ENCODE assay signal across 15 mouse cellular contexts in genomic region chr10:42231100-42231541, GRCm38 (mm10). TPM values are rescaled to one million over a fixed set of nuclear protein-coding genes. Genes with fewer than 3 reads are reported as not detected.
DNase-seq lines count a peak whose midpoint lies in the region; ATAC-seq lines count a peak whose summit lies in the region.
"Had no signal": no experiment of that assay in that cellular context is flagged by ENCODE, and none has a peak within 500 bp of the region (broad histone marks: within the 10 kb centered on the region; RNA-seq: fewer than 3 reads in every experiment).

No protein-coding gene starts in this region.

- no peak overlapping the region for H3K4me2 ChIP-seq in kidney, embryonic 14.5 days (replicated peaks; ENCODE audit: low read depth, low read length)
- H3K4me2 ChIP-seq in liver, embryonic 16.5 days (ENCODE audit: low read depth, low read length): no peak overlapping the region
- H3K4me2 ChIP-seq in hindbrain, embryonic 11.5 days (replicated peaks; ENCODE audit: low read depth, low read length): no peak overlapping the region
- H3K4me2 ChIP-seq: embryonic facial prominence, embryonic 12.5 days; forebrain, embryonic 13.5 days had no signal

- H3K36me3 ChIP-seq in kidney, embryonic 14.5 days (ENCODE audit: control insufficient read depth, insufficient read depth, low read length): no peaks in the 10 kb centered on the region; the same call in 1 of the 2 replicates
- H3K36me3 ChIP-seq in liver, embryonic 16.5 days (ENCODE audit: control insufficient read depth, insufficient read depth): peaks cover 17% of the 10 kb centered on the region
- H3K36me3 ChIP-seq in hindbrain, embryonic 11.5 days (ENCODE audit: control insufficient read depth, insufficient read depth, low read length): no peaks in the 10 kb centered on the region
- H3K36me3 ChIP-seq: embryonic facial prominence, embryonic 12.5 days had no signal

- H3K27me3 ChIP-seq in kidney, embryonic 14.5 days (ENCODE audit: control insufficient read depth, insufficient read depth, low read length): no peaks in the 10 kb centered on the region
- H3K27me3 ChIP-seq in liver, embryonic 16.5 days (ENCODE audit: control insufficient read depth, insufficient read depth, low read depth, low read length): no peaks in the 10 kb centered on the region
- H3K27me3 ChIP-seq in hindbrain, embryonic 11.5 days (ENCODE audit: control insufficient read depth, insufficient read depth, low read length): no peaks in the 10 kb centered on the region
- H3K27me3 ChIP-seq: CH12.LX; embryonic facial prominence, embryonic 12.5 days; forebrain, embryonic 13.5 days had no signal

- no peak for ATAC-seq in kidney, embryonic 14.5 days (ENCODE audit: low FRiP score, low TSS enrichment)
- peak; percentile 4; the same call in 1 of the 2 replicates for ATAC-seq in liver, embryonic 16.5 days (ENCODE audit: low read depth)
- ATAC-seq in hindbrain, embryonic 11.5 days (ENCODE audit: low FRiP score): no peak
- ATAC-seq: forebrain, embryonic 13.5 days had no signal

- no peak overlapping the region for H3K4me3 ChIP-seq in kidney, embryonic 14.5 days (ENCODE audit: low read length)
- H3K4me3 ChIP-seq in liver, embryonic 16.5 days (ENCODE audit: low read depth, low read length): no peak overlapping the region
- no peak overlapping the region for H3K4me3 ChIP-seq in hindbrain, embryonic 11.5 days (ENCODE audit: low read depth, low read length)
- H3K4me3 ChIP-seq: embryonic facial prominence, embryonic 12.5 days; forebrain, embryonic 13.5 days had no signal

- no peaks in the 10 kb centered on the region for H3K9me3 ChIP-seq in kidney, embryonic 14.5 days (ENCODE audit: control insufficient read depth, low read length)
- no peaks in the 10 kb centered on the region for H3K9me3 ChIP-seq in liver, embryonic 16.5 days (replicated peaks; ENCODE audit: control insufficient read depth, low read length)
- H3K9me3 ChIP-seq in hindbrain, embryonic 11.5 days (ENCODE audit: control insufficient read depth, low read length): no peaks in the 10 kb centered on the region
- H3K9me3 ChIP-seq: embryonic facial prominence, embryonic 12.5 days; forebrain, embryonic 13.5 days had no signal

- no peak overlapping the region for H3K27ac ChIP-seq in kidney, embryonic 14.5 days (ENCODE audit: low read depth, low read length)
- no peak overlapping the region for H3K27ac ChIP-seq in liver, embryonic 16.5 days (ENCODE audit: low read length)
- H3K27ac ChIP-seq in hindbrain, embryonic 11.5 days (ENCODE audit: low read depth, low read length): no peak overlapping the region
- H3K27ac ChIP-seq: embryonic facial prominence, embryonic 12.5 days; forebrain, embryonic 13.5 days had no signal

- 74% methylated on average over 3 of the region's 3 CpGs for WGBS in kidney, embryonic 14.5 days
- WGBS in liver, embryonic 16.5 days (ENCODE audit: insufficient replicate concordance): 77% methylated on average over 3 of the region's 3 CpGs
- 71% methylated on average over 3 of the region's 3 CpGs for WGBS in hindbrain, embryonic 11.5 days

- H3K4me1 ChIP-seq in kidney, embryonic 14.5 days (ENCODE audit: control insufficient read depth, insufficient read depth, low read length): peaks cover 4% of the 10 kb centered on the region; the same call in 1 of the 2 replicates
- H3K4me1 ChIP-seq in liver, embryonic 16.5 days (ENCODE audit: control insufficient read depth, low read depth, low read length): peaks cover 34% of the 10 kb centered on the region
- H3K4me1 ChIP-seq in hindbrain, embryonic 11.5 days (replicated peaks; ENCODE audit: control insufficient read depth, insufficient read depth, low read length): no peaks in the 10 kb centered on the region

- H3K9ac ChIP-seq in kidney, embryonic 14.5 days (ENCODE audit: low read depth, low read length): no peak overlapping the region
- no peak overlapping the region for H3K9ac ChIP-seq in liver, embryonic 16.5 days (ENCODE audit: low read depth, low read length)
- no peak overlapping the region for H3K9ac ChIP-seq in hindbrain, embryonic 11.5 days (ENCODE audit: low read depth, low read length)
- H3K9ac ChIP-seq: embryonic facial prominence, embryonic 12.5 days; forebrain, embryonic 13.5 days had no signal

- DNase-seq in kidney, adult 18-20 months: peak; percentile 61
- DNase-seq in 416B (ENCODE audit: low read depth): peak; percentile 21
- peak; percentile 74 for DNase-seq in adrenal gland, postnatal 14 days
- DNase-seq in layer of hippocampus, postnatal 10 days (ENCODE audit: low spot score in 2 of 2): no peak
- no peak for DNase-seq in spleen, postnatal 14 days (ENCODE audit: low spot score in 2 of 2)
- DNase-seq in hindbrain, embryonic 11.5 days (ENCODE audit: low spot score): no peak
- DNase-seq: cerebellum, postnatal 25 days; gastrocnemius, postnatal 36 days; heart, postnatal 36 days; thymus, adult 18-20 months had no signal

RNA-seq across cellular contexts. Expression of gene Foxo3, which starts 45.4 kb away (rescaled TPM):
- 8.2 and 10.2 TPM in 2 replicates for polyA plus RNA-seq in kidney, embryonic 14.5 days (2014; fragmentation: Nextera tagmentation; extraction: Ambion mirVana)
- total RNA-seq in adrenal gland, postnatal 14 days (2021): 49.0 and 55.7 TPM in 2 replicates
- 12.7 and 13.7 TPM in 2 replicates for polyA plus RNA-seq in liver, embryonic 16.5 days (2015; fragmentation: Nextera tagmentation; extraction: Ambion mirVana)
- 10 to 100 TPM; 31.0 to 32.2 TPM for total RNA-seq in layer of hippocampus, postnatal 10 days (2021)
- 3.6 and 5.0 TPM in 2 replicates for polyA plus RNA-seq in hindbrain, embryonic 11.5 days (2014; fragmentation: Nextera tagmentation; extraction: Ambion mirVana)

Comparison
In these comparisons a context has a peak if more than half of its experiments do, and no peak if none do; other contexts are left out.
1. DNase-seq: peak in kidney, adult 18-20 months (single experiment), 416B (single experiment) and adrenal gland, postnatal 14 days (single experiment); none in layer of hippocampus, postnatal 10 days (0 of 2), spleen, postnatal 14 days (0 of 2) and hindbrain, embryonic 11.5 days (single experiment).